Mouse (Mus musculus): ENCODE results near the gene Olfr1282.
"Not testable (repeated sequence)": the region's sequence is repeated elsewhere in the genome, so short reads cannot be mapped to it uniquely, and the experiment has no call there.

Gene Olfr1282

GRCm38 (mm10) chr2:111335976-111336375, at the start of gene Olfr1282:
Gene Olfr1282 (minus strand): TSS chr2:111336076.
- no peak for DNase-seq (ENCODE audit: extremely low read depth, insufficient read length, low spot score)

GRCm38 (mm10) chr2:111375222-111375621, 39.3 kb upstream of the Olfr1282 start, which contains the start of gene Olfr1284:
Gene Olfr1284 (plus strand): TSS chr2:111375522.
- no peak for DNase-seq (ENCODE audit: extremely low read depth, insufficient read length, low spot score)

GRCm38 (mm10) chr2:111366490-111366889, 30.6 kb upstream of the Olfr1282 start, which contains the start of gene Olfr1283:
Gene Olfr1283 (plus strand): TSS chr2:111366790.
- DNase-seq (ENCODE audit: extremely low read depth, insufficient read length, low spot score) = no peak

- not testable (repeated sequence) for DNase-seq (ENCODE audit: extremely low read depth, insufficient read length, low spot score)
Observed at GRCm38 (mm10) chr2:111333721-111334120, 2.2 kb downstream of the Olfr1282 start.

GRCm38 (mm10) chr2:111326220-111326619, 9.7 kb downstream of the Olfr1282 start, which contains the start of gene Olfr1281:
Gene Olfr1281 (plus strand): TSS chr2:111326520.
- no peak for DNase-seq (ENCODE audit: extremely low read depth, insufficient read length, low spot score)

- DNase-seq (ENCODE audit: extremely low read depth, insufficient read length, low spot score) = no peak
Observed at GRCm38 (mm10) chr2:111313717-111314116, 22.2 kb downstream of the Olfr1282 start, which contains the start of gene Olfr1280. Gene Olfr1280 (plus strand): TSS chr2:111314017.

GRCm38 (mm10) chr2:111300374-111300773, 35.5 kb downstream of the Olfr1282 start, which contains the start of gene Olfr1279:
Gene Olfr1279 (plus strand): TSS chr2:111300635.
- DNase-seq (ENCODE audit: extremely low read depth, insufficient read length, low spot score) = no peak

GRCm38 (mm10) chr2:111298541-111298940, 37.3 kb downstream of the Olfr1282 start:
- no peak for DNase-seq (ENCODE audit: extremely low read depth, insufficient read length, low spot score)

- DNase-seq (ENCODE audit: extremely low read depth, insufficient read length, low spot score) = no peak
Observed at GRCm38 (mm10) chr2:111289836-111290235, 46.0 kb downstream of the Olfr1282 start, which contains the start of gene Olfr1278. Gene Olfr1278 (plus strand): TSS chr2:111290136.

Measured in 3134 (cell line).